Mouse (Mus musculus): ENCODE results near the gene Gss. TPM values are rescaled to one million over a fixed set of nuclear protein-coding genes. Genes with fewer than 3 reads are reported as not detected.

Gene Gss
- 13.9 and 15.4 TPM in 2 replicates for polyA plus RNA-seq (2012; rRNA removed)

DNA sequence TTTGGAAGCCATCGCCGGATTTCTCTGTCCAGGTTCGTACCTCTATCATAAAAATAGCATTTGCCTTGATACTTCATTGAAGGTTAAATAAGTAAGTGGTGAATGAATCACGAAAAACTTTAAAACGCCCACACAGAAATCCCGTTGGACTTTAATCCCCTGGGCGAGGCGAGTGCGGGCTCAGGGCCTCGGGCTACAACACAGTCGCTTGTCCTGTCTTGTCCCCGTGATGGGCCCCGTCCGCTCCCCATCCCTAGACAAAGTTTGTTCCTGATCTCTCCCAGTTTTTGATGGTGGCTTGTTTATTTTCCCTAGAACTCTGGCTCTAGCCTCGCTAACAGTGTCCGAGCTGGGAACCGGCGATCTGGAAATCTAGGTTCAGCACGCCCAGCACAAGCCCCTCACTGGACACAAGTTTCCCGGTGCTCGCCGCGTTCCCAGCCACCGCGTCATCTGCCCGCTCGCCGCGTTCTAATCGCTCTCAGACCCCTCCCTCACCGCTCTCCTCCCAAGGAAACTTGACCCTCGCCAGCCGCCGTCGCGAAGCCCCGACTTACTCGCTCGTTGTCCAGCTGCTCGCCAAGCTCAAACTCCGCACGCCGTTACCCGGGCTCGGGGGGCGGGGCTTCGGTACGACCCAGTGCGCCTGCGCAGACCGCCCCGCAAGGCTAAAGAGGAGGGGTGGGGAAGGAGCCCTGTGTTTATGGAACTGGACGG lies at the start of gene Gss:
Gene Gss, minus strand, starts transcription at position 674 of the 717 bp plus-strand sequence.
- DNase-seq (ENCODE audit: extremely low spot score in 1 of 2, low spot score in 1 of 2), result peak; percentile 94 to 99

DNA sequence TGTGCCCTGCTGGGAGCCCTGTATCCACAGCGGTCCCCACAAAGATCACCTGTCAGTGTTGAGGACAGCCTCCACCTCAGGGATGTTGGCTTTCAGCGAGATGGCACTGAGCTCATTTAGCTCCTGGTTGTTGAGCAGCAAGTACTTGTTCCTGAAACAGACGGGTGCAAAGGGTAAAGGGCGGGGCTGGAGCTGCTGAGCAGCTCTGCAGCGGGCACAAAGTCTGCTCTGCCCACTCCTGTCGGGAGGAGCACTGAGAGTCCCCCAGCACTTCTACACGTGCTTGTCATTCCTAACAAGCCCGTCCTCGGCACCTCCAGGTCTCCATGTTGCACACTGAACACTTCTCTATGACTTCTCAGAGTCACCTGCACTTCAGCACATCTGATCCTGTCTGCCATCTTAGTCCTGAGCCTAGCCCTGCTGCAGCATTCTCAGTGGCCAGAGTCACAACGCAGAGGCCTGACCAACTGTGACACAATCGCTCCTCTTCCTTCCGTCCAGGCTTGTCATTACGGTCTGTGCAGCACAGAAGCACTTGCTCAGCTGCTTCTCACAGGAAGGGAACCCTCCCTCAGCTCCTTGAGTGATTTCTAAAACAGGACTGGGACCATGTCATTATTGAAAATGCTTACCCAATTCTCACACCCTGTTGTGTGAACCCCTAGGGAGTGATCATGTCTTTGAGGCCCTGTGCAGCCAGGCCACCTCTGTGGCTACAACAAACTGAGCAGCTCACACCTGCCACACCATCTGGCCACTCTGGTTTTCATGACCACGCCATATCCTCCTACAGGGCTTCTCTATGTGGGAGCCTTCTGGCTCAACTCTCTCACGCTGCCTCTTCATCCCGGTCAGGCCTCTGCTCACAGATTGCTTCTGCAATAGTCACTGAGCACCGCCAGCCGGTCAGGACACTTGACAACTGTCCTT lies 49.2 kb upstream of the Gss start:
- peak in 1 of 2 experiments; percentile 49 for DNase-seq (ENCODE audit: extremely low spot score in 1 of 2, low spot score in 1 of 2)

DNA sequence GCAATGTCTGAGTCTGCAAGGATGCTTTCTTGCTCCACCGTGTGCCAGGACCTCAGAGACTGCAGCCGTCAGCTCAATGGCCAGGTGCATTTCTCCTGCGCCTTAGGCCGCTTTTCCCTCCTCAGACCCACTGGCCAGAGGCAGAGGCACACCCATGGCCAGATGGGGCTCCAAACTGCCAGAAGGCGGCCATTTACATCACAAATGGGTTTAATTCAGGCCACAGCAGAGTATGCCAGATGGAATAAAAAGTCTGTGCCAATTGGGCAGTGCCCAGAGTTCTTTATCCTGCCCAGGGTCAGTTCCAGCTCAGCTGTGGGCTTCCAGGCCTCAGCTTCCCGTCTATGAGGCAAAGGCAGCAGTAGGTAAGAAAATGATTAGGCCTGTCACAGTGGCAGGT lies 48.0 kb upstream of the Gss start:
- peak in 1 of 2 experiments; percentile 68 for DNase-seq (ENCODE audit: extremely low spot score in 1 of 2, low spot score in 1 of 2)

DNA sequence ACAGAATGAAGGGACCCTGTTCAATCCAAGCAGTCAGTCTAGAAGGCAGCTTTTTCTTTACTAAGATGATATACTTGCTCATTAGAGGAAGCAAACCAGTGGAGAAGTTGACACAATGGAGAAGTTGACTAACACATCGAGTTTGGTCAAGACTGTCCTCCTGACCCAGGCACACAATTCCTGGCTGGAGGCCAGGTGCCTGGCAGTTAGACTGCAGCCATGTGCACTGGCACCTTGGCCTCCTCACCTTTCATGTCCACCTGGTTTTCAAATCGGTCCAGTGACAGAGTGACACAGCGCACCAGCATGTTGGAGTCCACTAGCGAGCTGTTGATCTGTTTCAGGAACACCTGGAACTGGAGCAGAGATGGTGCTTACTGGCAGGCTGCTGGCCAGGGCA lies 44.8 kb upstream of the Gss start:
- DNase-seq (ENCODE audit: extremely low spot score in 1 of 2, low spot score in 1 of 2), result no peak

DNA sequence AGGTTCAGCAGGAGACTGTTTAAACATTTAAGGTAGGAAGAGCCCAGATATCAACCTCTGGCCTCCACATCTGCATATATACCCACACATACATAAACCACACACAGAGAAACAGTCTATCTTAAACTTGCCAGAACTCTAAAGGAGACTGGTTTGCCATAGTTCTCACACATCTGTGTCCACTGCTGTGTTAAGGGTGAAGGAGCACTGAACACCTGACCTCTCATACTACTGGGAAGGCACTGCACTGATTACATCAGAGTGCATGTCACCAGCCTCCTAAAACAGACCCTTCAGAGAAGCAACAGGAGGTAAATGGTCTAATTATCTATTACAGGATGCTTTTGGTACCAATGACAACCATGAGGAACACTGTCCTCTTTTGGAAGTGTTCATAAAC lies 44.3 kb upstream of the Gss start:
- no peak for DNase-seq (ENCODE audit: extremely low spot score in 1 of 2, low spot score in 1 of 2)

- no peak for DNase-seq (ENCODE audit: extremely low spot score in 1 of 2, low spot score in 1 of 2)
Observed at GRCm38 (mm10) chr2:155635961-155636360, 43.4 kb upstream of the Gss start.

GRCm38 (mm10) chr2:155634562-155634961 lies 42.0 kb upstream of the Gss start:
- DNase-seq (ENCODE audit: extremely low spot score in 1 of 2, low spot score in 1 of 2), result no peak

DNA sequence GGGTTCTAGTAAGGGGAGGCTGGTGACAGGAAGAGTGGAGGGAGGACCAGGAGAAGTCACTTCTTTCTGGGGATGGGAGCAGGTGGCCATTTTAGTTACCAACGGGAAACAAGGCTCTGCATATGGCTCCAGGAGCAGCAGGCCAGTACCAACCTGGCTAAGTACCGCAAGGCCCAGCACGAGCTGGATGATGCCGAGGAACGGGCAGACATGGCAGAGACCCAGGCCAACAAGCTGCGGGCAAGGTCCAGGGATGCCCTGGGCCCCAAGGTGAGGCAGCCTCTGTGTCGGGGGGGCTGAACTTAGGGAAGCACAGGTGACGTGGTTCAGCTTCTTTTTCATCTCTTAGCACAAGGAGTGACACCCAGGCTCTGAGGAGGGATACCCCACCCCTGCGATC lies 41.1 kb upstream of the Gss start:
- DNase-seq (ENCODE audit: extremely low spot score in 1 of 2, low spot score in 1 of 2), result no peak

GRCm38 (mm10) chr2:155633121-155633520 lies 40.5 kb upstream of the Gss start:
- DNase-seq (ENCODE audit: extremely low spot score in 1 of 2, low spot score in 1 of 2), result no peak

DNA sequence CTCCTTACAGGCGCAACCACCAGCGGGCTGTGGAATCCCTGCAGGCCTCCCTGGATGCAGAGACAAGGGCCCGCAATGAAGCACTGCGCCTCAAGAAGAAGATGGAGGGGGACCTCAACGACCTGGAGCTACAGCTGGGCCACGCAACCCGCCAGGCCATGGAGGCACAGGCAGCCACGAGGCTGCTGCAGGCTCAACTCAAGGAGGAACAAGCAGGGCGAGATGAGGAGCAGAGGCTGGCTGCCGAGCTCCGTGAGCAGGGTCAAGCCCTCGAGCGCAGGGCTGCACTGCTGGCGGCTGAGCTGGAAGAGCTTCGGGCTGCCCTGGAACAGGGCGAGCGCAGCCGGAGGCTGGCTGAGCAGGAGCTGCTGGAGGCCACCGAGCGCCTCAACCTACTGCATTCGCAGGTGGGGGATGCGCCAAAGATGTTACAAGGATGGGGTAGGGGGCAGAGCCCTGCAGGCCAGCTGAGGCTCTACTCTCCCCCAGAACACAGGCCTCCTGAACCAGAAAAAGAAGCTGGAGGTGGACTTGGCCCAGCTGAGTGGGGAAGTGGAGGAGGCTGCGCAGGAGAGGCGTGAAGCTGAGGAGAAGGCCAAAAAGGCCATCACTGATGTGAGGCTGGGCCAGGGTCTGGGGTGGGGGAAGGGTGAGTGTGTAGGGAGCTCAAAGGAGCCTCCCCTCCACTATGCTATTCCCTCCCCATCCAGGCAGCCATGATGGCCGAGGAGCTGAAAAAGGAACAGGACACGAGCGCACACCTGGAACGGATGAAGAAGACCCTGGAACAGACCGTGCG lies 39.7 kb upstream of the Gss start:
- DNase-seq (ENCODE audit: extremely low spot score in 1 of 2, low spot score in 1 of 2), result no peak

GRCm38 (mm10) chr2:155630590-155631416 lies 38.2 kb upstream of the Gss start:
- DNase-seq (ENCODE audit: extremely low spot score in 1 of 2, low spot score in 1 of 2), result no peak

DNA sequence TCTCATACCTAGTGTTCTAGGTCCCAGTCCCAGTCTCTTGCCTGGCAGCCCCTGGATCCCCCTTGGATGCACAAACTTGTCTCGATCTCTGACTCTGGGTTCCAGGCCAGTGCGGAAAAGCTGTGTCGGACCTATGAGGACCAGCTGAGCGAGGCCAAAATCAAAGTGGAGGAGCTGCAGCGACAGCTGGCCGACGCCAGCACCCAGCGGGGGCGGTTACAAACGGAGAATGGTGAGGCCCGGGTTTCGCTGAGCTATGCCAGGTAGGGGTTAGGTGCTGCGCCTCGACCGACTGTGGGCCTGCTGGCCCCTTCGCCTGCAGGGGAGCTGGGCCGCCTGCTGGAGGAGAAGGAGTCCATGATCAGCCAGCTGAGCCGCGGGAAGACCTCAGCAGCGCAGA lies 37.5 kb upstream of the Gss start:
- DNase-seq (ENCODE audit: extremely low spot score in 1 of 2, low spot score in 1 of 2), result no peak

- DNase-seq (ENCODE audit: extremely low spot score in 1 of 2, low spot score in 1 of 2), result peak in 1 of 2 experiments; percentile 76
Observed at GRCm38 (mm10) chr2:155629231-155629661, 36.6 kb upstream of the Gss start.

- no peak for DNase-seq (ENCODE audit: extremely low spot score in 1 of 2, low spot score in 1 of 2)
Observed at GRCm38 (mm10) chr2:155628519-155628918, 35.9 kb upstream of the Gss start.

DNA sequence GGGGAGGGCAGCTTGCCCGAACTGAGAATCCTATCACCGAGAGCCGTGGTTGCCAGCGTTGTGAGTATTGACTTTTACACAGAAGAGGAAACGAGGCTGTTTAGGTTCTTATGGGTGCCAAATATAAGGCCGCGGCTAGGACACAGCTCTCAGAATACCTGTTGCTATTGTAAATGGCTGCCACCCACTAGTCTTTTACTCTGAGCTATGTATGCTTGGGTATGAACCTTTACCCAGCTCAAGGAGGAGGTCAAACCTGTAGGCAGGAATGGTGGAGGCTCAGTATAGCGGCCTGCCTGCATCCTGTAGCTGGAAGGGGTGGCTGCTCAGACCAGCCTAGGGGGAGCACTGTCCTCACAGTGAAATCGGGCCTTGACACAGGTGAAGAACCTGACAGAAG lies 35.5 kb upstream of the Gss start:
- DNase-seq (ENCODE audit: extremely low spot score in 1 of 2, low spot score in 1 of 2), result no peak

- DNase-seq (ENCODE audit: extremely low spot score in 1 of 2, low spot score in 1 of 2), result peak in 1 of 2 experiments; percentile 82
Observed at GRCm38 (mm10) chr2:155627030-155627738, 34.6 kb upstream of the Gss start.

DNA sequence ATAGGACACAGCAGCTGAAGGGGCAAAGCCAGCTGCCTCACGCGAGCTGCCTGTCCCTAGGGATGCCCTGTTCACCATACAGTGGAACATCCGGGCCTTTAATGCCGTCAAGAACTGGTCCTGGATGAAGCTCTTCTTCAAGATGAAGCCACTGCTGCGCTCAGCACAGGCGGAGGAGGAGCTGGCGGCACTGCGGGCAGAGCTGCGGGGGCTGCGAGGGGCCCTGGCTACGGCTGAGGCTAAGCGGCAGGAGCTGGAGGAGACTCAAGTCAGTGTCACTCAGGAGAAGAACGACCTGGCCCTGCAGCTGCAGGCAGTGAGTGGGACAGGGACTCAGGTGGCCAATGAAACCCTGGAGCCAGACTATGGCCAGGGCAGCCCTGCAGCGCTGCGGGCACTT lies 33.7 kb upstream of the Gss start:
- no peak for DNase-seq (ENCODE audit: extremely low spot score in 1 of 2, low spot score in 1 of 2)

GRCm38 (mm10) chr2:155624730-155625129 lies 32.1 kb upstream of the Gss start:
- peak in 1 of 2 experiments; percentile 52 for DNase-seq (ENCODE audit: extremely low spot score in 1 of 2, low spot score in 1 of 2)

- DNase-seq (ENCODE audit: extremely low spot score in 1 of 2, low spot score in 1 of 2), result no peak
Observed at GRCm38 (mm10) chr2:155623996-155624395, 31.4 kb upstream of the Gss start.
